Mouse (Mus musculus) layer of hippocampus, postnatal 36 days (tissue): ENCODE results near the gene Cacna1g. TPM values are rescaled to one million over a fixed set of nuclear protein-coding genes. Genes with fewer than 3 reads are reported as not detected.

Experiments used
- DNase-seq, 2 experiments: peaks; one replicate each; pipeline ENCODE4 v3.0.0; 2022
- total RNA-seq, 2 experiments: library from RNA; stranded (reverse); gene quantifications; 2 replicates each; pipeline ENCODE4 v1.2.3; 2021

Gene Cacna1g
- total RNA-seq, 2 experiments from 2014 or later, result 65.7 to 81.0 TPM

DNA sequence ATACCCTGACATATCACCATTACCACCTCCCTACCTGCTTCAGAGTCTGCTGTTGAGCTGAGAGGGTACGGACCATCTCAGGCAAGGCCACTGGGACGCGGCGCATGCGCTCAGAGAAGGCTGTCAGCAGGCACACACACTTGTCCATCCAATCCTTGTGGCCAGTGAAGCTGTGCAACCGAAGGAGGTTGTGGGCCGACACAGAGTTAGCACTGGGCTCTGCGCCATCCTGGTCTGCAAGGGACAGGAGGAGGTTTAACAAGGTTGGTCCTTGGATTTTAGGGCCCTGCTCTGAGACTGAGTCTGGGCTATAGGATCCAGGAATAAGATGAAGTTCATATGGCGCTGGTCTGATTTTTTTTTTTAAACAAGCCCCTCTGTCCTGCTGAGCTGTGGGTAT is 6.4 kb upstream of the Cacna1g start:
- no peak for DNase-seq

DNA sequence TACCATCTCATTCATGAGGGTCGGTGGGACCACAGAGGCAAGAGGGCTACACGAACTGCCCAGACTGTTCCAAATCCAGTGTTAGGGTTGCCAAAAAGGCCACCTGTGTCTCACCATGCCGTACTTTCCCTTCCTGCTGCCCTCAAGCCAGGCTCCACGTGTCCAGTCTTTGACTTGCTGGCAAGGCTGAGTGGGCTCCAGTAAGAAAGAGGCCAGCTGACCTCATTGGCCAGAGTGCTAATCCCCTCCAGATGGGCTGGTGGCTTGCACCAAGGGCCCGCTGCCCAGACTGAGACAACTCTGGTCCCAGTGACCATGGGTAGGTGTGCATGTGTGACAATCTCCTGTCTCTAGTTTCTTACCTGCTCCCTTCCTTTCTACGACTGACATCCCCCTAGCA is 3.7 kb upstream of the Cacna1g start:
- no peak for DNase-seq

DNA sequence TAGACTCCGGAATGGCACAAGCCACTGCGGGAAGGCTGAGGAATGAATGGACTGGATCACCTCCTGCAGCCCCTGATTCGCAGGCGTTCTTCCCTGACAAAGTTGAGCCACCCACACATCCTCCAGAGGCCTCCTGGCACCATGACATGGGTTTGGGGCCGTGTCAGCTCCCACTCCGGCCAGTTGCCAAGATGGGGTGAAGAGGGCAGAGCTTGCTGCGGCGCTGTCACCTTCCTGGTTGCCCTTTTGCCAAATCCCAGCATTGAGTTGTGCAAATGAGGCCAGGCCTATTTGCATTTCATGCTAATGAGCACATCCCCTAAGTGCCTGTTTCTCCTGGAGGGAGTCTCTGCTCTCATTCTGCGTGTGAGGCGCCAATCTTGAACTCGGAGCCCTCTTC is 1.7 kb upstream of the Cacna1g start:
- no peak for DNase-seq

DNA sequence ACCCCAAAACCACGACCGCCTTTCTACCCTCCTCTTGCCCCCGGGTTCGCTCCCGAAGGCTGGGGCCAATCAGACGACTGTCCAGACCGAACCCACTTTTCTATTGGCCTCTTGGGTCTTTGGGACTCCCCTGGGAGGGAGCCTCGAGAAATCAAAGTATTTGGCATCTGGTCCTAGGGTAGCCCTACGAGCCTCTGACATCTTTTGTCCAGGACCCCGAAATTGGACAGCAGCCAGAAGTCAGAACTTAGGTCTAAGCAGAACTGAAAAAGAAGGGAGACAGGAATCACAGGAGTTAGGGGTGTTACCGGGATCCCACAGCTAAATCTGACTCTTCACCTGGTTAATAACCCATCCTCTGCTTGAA is 529 bp upstream of the Cacna1g start:
- DNase-seq, result no peak

DNA sequence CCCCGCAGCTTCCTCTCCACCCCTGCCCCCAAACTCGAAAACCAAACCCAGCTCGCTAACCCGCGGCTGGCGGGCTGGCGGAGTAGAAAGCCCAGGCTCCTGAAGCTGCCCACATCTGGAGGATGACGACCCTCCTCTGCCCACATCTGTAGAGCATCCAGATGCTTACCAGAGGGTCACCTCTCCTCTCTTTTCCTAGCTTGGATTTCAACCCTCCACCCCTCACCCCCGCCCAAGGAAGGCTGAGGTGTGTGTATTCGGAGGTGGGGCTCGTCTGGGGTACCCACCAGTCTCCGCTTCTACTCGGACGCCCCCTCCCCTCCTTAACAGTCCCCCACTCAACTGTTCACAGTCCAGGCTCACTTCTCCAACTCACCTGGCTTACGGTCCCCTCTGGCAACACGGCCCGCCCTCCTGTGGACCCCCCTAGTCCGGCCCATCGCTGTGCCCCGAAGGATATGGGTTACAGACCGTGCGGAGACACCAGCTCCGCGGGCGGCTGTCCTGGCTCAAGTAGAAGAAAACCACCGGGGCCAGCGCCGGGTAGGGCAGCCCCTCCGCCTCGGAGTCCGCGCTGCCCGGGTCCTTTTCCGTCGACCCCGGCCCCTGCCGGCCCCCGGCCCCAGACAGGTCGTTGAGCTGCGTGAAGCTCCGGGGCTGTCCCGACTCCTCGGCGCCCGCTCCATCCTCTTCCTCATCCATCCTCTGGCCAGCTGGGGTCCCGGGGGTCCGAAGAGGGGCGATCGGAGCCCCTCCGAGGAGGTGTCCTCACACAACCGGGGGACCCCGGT is 887 bp downstream of the Cacna1g start:
- no peak for DNase-seq

DNA sequence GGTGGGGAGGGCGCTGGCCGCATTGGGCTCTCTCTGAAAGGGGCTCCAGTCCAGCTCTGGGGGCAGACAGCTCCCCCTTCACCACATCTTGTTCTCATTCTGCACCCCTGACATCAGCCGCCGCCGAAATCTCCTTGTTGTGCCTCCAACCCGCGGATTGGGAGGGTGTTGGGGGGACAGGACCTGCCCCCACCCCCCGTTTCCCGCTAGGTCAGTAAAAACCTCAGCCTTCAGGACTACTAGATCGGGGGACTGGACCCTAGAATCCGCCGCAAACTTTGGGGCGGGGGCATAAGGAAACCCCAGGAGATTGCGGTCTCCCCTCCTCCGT is 1.4 kb downstream of the Cacna1g start:
- DNase-seq, result no peak

DNA sequence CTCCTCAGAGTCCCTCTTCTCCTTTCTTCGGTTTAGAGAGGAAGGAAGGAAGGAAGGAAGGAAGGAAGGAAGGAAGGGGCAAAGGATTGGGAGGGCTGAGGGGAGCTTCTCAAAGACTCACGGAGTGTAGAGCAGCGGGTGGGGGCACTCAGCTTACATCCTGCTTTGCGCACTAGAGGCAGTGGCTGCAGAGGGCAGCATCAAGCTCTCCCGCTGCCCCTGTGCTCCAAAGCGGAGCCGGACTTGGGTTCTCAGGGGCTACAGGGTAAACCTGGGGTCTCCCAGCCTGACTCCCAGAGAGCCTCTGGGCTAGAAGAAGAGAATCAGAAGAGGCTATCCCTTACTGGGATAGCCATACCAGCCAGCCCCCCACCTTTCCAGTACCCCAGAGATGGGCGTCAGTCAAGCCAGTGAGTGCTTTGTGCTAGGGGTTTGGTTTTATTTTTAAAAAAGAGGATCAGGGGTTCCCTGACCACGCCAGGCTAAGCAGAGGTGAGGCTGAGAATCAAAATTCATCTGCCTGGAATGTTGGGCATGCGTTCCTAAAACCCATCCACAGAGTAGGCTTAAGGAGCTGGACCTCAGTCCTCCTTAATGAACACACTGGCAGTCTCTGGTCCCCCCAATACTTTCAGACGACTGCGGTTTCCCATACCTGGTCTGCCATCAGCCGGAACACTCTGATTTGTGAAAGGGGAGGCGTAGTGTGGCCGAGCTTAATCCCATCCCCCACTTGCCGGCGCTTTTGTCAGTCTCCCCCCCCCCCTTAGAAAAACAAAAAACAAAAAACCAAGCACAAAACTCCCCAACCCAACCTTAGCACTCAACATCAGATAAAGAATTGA is 2.0 kb downstream of the Cacna1g start:
- no peak for DNase-seq

DNA sequence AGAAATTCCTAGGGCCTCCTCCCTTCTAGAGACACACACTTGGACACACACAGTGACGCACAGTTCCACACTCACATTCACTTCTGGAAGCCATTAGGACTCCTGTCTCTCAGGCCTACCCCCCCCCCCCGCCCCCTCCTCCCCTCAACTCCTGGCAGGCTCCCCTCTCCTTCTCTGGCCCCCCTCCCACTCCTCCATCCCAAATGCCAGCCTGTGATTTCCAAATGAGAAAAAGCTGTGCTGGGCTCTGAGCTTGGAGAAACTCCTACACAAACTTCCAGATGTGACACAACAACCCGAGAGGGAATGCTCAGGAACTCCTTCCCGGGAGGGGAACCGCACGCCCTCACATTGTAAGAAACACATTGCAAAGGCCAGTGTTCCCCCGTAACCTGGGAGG is 3.6 kb downstream of the Cacna1g start:
- no peak for DNase-seq

DNA sequence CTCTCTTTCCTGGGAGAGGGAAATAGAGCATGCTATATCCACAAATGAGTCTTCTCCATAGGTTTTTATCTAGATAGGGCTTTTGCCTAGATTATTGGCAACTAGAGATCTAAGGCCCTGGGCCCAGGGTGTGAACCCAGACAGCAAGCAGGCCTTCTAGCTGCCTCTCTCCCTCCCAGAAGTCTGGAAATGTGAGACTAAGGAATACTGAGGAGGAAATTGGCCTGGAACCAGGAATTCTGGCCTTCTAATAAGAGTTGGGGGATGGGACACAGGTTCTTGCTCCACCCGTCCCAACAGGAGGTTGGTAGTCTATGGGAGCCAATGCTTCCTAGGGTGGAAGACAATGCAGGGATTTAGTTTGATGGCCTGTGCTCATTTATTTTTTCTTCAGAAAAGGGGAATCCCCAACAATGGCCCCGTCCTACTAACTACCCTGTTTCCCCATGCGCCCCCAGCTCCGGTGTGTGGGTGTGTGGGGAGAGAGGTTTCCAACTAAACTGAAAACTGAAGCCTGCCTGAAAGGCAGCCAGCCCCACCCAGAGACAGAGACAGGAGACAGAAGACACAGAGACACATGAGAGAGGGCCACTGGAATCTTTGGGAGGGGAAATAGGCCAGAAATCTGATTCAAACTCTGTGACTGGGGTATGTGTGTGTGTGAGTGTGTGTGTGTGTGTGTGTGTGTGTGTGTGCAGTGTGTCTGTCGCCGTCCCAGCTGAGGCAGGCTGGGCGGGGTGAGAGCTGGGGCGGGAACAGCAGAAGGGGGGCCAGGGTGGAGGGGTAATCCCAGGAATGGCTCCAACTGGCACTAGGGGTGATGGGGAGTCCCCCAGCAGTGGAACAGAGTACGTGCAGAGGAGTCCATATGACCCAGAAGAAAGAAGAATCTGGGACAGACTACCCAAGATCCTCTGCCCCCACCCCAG is 4.6 kb downstream of the Cacna1g start:
- DNase-seq, result no peak

DNA sequence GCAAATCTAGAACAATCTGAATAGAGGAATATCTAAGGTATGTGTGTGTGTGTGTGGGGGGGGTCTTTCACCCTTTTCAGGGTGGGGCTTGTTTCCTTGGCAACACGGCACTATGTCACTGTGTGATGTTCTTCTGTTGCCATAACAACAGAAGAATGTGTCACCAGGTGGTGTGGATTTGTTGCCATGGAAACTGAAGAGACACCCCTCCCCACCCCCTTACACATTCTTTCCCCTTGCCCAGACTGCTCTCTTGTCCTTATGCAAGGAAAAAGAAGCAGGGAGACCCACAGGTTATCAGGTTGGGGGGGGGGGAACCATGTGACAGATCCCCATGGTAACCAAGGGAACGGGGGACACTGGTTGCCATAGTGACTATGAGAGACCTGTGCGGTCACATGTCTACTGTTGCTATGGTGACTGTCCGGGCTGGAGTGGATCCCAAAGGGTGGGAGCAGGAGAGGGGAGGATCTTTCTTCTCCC is 5.4 kb downstream of the Cacna1g start:
- peak; percentile 69 for DNase-seq

DNA sequence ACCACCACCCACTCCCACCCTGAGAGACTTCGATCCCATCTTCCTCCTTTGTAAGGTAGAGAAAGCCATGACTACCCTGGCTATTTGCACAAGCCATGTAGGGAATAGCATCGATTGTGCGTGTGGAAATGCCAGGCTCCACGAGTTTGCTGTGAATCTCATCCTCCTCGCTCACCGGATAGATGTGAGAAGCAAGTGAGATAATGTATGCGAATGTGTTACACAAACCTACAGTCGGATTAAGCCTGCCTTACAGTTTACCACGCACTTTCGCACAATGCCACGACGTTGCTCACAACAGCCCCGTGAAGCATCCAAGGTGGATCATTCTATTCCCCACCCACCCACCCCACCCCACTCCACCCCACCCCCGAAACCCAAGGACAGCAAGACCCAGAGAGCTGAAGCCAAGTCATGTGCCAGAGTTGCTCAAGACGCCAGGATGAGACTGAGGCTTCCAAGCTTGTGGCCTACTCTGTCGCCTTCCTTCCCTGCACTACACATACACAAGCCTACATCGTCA is 7.6 kb downstream of the Cacna1g start:
- DNase-seq, result no peak

DNA sequence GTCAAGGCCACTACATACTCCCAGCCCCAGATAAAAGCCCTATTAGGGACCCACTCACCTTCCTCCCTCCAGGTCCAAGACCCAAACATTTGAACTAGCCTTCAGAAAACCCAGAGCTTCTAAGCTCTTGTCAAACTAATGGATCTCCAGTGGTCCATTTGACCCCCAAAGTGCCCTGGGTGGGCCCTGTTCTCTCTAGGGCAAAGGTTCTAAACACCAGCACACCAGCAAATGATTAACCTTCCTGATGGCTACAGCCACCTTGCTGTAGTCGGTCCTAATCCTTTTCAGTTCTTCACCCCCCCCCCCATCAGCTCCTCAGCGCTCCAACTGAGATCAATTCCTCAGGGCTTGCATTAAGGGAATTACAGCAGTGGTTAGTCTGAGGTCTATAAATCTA is 9.8 kb downstream of the Cacna1g start:
- DNase-seq, result no peak

DNA sequence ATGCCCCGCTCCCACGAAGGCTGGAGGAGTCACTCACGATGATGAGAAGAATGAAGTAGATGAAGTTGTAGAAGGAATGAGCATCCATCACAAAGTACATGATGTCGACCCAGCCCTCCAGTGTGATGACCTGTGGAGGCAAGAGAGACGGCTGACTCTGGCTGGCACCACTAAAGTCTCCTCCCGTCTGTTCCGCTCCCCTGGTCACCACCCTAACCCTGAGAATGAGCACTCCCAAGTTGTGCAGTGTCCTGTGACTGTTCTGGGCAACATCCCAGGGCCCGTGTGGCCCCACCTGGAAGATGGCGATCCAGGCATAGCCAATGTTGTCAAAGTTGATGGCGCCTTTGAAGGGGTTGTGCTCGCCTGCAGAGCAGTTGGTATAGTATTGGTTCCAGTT is 12.1 kb downstream of the Cacna1g start:
- no peak for DNase-seq

DNA sequence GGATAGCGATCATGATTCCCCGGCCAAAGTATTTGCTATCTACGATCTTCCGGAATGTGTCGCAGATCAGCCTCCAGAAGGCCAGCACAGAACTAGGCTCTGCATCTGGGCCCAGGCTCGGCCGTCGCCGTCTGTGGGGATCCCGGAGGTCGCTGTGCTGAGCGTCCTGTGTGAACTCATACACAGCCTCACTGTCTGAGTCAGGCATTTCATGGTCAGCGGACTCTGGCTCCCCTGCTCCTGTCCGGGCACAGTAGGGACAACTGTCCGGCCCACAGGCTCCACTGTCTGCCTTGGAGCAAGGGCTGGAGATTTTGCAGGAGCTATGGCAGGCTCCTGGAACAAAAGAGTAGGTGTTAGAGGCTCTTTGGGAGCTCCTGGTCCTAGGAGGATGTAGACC is 17.0 kb downstream of the Cacna1g start:
- no peak for DNase-seq

DNA sequence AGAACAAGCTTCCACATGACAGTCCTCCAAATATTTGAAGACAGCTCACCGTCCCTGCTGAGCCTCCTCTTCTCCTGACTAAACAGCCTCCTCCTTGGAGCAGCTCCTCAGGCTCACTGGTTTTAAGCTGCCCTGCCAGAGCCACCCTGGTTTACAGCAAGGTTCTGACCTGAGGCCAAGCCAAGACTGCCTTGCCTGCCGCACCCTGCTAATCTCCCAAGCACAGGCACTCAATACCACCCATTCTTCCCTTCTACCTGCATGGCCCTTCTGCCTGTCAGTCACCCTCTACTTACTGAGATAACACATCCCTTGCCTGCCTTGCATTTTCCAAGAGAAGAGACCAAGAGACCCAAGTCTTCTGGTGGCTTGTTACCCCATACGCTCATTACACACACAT is 17.7 kb downstream of the Cacna1g start:
- DNase-seq, result no peak

DNA sequence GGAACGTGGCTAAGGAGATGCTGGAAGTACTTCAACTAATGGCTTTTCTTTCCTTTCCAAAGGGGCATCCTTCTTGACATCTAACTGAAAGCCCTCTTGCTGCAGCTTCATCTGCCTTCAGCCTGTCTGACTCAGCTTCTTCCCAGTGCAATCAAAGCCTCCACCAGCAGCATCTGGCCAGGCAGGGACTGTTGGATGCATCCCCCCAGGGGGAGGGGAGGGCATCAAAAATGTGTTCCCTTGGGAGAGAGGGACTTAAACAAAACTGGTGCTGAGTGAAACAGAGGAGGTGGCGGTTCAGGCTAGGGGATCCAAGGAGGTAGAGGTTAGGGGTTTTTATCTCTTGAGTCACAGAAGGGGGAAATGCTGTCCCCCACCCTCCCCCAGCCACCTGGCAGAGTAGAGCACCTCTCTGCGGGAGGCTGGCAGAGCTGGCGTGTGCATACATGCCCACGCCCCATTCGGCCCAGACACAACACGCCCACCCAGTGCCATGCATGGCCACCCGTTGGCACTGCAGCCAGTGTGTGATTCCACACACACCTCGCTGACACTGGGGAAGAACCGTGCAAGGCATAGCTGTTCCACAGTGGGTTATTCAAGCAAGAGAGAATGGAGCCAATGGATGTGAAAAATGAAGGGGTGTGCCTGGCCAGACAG is 18.7 kb downstream of the Cacna1g start:
- DNase-seq, result no peak

DNA sequence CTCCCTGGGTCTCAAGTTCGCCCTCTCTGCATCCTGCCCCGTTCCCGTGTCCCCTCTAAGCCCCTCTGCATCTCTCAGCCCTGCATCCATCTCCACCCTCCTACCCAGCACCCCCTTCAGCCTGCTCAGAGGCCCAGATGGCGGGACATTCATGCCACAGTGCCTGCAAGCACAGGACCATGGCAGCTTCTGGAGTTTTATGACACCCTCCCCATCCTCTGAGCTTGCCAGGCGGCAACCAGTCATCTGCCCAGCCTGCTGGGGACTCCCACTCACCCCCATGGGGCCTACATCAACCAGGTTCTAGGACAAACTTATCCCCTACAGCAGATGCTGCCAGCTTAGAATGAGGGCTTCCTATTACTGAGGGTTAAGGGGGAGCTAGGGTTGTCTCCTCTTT is 19.2 kb downstream of the Cacna1g start:
- peak in 1 of 2 experiments; percentile 58 for DNase-seq

DNA sequence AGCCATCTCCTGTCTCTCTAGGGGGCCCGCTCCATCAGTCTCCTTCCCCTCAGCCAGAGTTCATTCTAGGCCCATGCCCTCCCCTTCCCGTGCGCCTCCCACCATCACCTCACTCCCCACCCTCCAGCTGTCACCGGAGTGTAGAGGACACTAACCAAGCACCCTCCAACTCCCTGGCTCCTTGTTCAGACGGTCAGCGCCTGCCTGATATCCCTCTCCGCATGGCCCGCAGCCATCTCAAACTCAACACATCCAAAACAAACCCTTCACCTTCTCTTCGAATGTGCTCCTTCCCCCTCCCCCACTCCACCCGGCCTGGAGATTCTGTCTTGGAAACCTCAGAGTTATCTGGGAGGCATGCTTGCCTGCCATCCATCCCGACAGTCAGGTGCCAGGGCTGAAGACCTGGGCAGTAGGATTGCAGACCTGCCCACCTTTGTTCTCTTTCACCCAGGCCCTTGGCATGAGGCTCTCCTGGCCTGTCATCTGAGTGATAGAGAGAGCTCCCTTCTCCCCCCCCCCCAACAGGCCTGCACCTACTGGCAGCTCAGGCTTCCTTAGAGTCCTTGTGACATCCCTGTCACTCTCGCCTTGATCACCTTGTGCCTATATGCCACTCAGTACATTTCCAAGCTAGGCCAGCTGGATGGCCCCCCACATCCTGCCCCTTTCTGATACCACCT is 22.8 kb downstream of the Cacna1g start:
- no peak for DNase-seq

DNA sequence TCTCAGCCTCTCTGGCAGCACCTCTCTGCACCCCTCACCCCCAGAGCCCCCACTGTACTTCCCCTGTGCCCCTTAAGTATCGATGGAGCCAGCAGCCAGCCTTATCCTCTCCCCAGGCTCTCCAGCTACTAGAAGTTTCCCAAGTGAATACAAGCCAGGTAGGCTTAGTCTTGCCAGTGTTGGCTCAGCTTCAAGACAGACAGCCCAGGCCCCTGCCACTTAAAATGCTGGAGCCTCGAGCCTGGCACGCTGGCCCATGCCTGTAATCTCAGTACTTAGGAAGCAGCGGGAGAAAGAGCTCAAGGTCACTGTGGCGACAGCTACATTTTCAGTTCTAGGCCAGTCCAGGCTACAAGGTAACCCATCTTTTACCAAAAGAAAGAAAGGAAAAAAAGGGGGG is 24.1 kb downstream of the Cacna1g start:
- DNase-seq, result no peak

DNA sequence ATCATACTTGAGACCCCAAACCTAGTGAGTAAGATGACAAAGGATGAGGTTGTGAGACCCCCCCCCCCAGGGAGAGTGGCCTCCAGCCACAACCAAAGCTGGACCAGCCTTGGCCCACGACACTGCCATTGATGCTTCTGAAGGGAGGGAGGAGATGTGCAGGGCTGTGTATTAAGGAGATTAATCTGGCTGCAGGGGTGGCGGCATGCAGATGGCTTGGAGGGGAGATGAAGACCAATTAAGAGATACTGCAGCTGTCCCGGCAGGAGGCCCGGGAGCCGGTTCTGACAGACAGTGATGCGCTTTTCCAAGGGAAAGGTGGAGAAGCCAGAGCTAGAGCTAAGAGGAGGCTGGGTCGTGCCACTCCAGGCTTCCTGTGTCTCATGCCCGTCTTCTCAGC is 24.8 kb downstream of the Cacna1g start:
- DNase-seq, result no peak

DNA sequence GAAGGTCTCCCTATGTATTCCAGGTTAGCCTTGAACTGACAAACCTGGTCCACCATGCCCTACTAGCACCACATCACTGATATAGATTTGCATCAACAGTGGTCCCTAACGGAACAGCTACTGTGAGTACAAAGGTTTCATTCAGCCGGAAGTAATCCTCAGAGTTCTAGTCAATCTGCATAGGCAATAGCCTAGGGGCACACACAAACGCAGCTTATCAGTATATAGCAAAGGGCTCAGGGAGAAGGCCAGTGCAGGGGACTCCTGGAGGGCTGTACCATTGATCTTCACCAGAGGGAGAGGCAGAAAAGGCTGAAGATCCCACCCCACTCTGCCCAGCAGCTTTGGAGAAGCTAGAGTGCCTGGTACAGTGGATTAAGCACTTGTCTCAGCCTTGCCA is 27.0 kb downstream of the Cacna1g start:
- no peak for DNase-seq

DNA sequence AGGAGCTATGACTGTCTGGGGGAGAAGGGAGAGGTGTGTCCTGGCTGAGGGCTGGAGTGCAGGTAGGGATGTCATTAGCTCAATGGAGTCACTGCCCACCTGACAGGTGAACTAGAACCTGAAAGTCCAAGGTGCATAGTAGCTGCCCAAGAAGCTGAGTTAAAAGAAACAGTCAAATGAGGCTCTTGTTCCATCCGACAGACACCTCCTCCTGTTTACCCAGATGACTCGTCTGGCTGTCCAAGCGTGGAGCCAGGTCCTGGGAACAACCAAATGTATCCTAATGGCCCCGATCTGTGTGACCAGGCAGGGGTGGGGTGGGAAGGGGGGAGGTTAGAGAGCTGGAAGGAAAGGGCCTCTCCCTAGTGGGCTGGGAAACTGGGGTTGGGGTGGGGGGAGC is 28.7 kb downstream of the Cacna1g start:
- no peak for DNase-seq
